Mouse (Mus musculus) testis, adult 2 months (tissue): ENCODE data around the gene Ctns.

Experiments
- CTCF ChIP-seq: fragments of 200-500 bp; IDR thresholded peaks from 2 replicates; pipeline ENCODE4 v1.5.1; 2012; ENCODE audit warnings: low read depth, mild to moderate bottlenecking, inconsistent platforms, low read length, moderate library complexity; ENCODE audit not compliant: control insufficient read depth, insufficient read depth, insufficient replicate concordance
- POLR2A ChIP-seq: fragments of 200-500 bp; IDR thresholded peaks from 2 replicates; pipeline ENCODE4 v1.6.1; 2012; ENCODE audit warnings: low read depth, mild to moderate bottlenecking, inconsistent platforms, low read length, moderate library complexity; ENCODE audit not compliant: control insufficient read depth

GRCm38 (mm10) chr11:73223966-73224365, 25.1 kb upstream of the Ctns start:
- TF ChIP-seq POLR2A (no peak), CTCF (no peak)
